Mouse (Mus musculus) heart, postnatal 10 days (tissue): Measurements from ENCODE around the gene Ntn4. TPM values are rescaled to one million over a fixed set of nuclear protein-coding genes. Genes with fewer than 3 reads are reported as not detected.
A peak's percentile ranks its signal among the peaks of the same experiment; 100 is the strongest.
"Not testable (repeated sequence)": the region's sequence is repeated elsewhere in the genome, so short reads cannot be mapped to it uniquely, and the experiment has no call there.

Experiments
- DNase-seq, 2 experiments: peaks; one replicate each; pipeline ENCODE4 v3.0.0; 2021
- intact Hi-C: fragments of 180-260 bp; cut with DNase I; formaldehyde crosslinking; loops from one replicate; pipeline ENCODE4 v1.15.1; 2025
- total RNA-seq, 2 experiments: library from RNA; stranded (reverse); gene quantifications; 2 replicates each; pipeline ENCODE4 v1.2.3; 2021

Gene Ntn4
- total RNA-seq, 2 experiments from 2014 or later, result 24.6 to 36.4 TPM

DNA sequence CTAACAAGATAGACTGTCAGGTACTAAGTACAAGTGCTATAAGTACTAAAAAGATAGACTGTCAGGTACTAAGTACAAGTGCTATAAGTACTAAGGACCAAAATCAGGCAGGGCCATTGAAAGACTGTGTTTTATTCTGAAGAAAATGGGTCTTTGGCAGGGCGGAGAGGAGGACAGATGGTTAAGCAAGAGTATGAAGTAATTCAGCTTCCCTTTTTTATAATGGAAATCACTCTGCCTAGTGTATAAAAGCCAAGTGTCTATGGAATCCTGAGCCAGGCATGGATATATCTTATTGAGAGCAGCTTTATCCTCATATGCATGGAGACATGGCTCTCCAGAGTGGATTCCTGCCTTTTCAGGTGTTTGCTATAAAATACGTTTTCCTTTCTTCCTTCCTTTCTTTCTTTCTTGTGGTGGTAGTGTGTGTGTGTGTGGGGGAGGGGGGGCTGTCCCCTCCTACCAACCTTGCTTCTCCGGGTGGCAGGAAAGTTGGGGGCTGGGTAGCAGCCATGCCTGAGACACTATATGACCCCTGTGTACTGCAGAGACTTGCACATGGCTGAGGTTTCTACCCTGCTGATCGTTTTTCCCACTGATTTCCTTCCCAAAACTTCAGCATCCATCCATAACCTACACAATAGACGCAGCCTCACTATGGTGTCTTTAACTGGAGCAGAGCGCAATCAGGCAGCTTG, 40.3 kb downstream of the Ntn4 start:
- DNase-seq, result no peak
- intact Hi-C loops, result no loop called here

GRCm38 (mm10) chr10:93682185-93682747, 41.8 kb downstream of the Ntn4 start:
- DNase-seq, result no peak
- intact Hi-C loops, result no loop called here

- no peak for DNase-seq
- intact Hi-C loops, result no loop called here
Observed at GRCm38 (mm10) chr10:93683185-93683584, 42.7 kb downstream of the Ntn4 start.

DNA sequence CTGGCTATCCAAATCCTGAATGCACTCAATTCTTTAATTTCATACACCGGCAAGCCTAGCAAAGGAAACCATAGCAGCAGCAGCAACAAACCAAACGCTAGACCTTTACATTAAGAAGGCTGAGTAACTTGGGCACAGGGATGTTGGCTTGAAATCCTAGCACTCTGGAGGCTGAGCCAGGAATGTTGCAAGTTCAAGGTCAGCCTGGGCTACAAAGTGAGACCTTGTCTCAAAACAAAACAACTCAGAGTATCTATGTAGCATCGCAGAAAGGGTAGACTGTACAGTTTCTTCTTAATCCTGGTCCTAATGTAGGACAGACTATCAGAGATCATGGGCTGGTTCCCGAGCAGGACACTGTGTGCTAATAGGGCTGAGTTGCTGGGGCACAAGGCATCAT, 43.4 kb downstream of the Ntn4 start:
- intact Hi-C loops, result no loop called here
- DNase-seq, result no peak

DNA sequence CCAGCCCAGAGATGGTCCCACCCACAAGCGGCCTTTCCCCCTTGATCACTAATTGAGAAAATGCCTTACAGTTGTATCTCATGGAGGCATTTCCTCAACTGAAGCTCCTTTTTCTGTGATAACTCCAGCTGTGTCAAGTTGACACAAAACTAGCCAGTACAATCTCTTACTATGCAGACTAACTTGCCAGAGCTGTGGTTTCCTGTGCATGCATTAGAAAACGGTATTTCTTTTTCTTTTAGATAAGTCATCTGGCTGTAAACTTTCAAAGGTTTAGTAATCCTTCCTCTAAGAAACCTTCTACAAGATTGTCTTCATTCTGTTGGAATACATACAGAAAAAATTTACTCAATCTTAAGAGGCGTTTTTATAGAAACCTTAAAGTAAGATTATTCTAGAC, 44.9 kb downstream of the Ntn4 start:
- DNase-seq, intact Hi-C loops: not testable (repeated sequence)

GRCm38 (mm10) chr10:93686579-93686978, 46.1 kb downstream of the Ntn4 start:
- intact Hi-C loops, result no loop called here
- DNase-seq, result no peak

GRCm38 (mm10) chr10:93687781-93688180, 47.3 kb downstream of the Ntn4 start:
- intact Hi-C loops, result no loop called here
- DNase-seq, result no peak

GRCm38 (mm10) chr10:93688306-93689171, 48.1 kb downstream of the Ntn4 start:
- intact Hi-C loops, result no loop called here
- peak; percentile 43 to 52 for DNase-seq

- no peak for DNase-seq
- intact Hi-C loops, result no loop called here
Observed at GRCm38 (mm10) chr10:93691344-93691743, 50.9 kb downstream of the Ntn4 start.

DNA sequence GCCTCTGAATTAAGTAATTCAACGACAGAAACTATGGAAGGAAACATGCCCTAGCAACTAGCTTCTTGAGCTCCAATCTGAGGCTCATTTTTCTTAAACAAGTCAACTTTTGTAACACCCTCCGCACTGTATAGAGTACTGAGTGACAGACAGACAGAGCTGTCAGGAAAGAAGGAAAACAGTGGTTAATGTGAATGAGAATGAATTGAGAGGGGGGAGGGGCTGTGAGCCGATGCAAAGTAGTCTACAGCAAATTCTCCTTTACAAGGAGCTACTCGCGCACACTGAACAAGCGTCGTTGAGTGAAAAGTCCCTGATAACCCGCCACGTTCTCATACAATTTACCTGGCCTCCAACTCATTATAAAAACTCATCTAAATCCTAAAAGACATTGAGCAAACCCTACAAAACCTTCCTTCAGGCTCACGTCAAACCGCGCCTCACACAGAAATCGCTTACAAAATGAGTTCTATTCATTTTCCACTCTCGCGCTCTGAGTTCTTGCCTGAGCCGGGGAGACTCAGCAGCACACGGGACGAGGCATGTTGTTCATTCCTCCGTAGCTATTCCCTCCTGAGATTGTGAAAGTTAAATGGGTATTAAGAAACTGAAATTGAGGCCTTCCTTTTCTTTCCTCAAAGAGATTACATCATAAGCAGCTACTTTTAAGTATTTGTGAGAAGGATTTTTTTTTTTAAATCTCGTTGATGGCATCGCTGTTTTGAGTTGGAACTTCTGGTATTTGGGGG, 54.7 kb downstream of the Ntn4 start:
- DNase-seq, result no peak
- intact Hi-C loops, result no loop called here

DNA sequence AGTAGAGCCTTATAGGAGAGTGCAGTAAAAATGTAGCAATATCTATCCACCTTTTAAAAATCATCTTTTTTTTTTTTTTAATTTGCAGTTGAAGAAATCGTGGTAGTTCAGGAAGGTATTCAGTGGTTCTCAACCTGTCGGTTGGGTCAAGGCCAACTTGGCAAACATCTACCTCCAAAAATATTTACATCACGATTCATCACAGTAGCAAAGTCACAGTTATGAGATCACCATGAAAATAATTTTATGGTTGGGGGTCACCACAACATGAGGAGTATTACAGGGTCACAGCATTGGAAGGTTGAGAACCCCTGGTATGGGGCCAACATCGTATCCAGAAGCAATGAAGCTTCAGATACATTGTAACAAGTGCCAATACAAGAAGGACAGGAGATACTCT, 55.5 kb downstream of the Ntn4 start:
- intact Hi-C loops, result no loop called here
- DNase-seq, result no peak

DNA sequence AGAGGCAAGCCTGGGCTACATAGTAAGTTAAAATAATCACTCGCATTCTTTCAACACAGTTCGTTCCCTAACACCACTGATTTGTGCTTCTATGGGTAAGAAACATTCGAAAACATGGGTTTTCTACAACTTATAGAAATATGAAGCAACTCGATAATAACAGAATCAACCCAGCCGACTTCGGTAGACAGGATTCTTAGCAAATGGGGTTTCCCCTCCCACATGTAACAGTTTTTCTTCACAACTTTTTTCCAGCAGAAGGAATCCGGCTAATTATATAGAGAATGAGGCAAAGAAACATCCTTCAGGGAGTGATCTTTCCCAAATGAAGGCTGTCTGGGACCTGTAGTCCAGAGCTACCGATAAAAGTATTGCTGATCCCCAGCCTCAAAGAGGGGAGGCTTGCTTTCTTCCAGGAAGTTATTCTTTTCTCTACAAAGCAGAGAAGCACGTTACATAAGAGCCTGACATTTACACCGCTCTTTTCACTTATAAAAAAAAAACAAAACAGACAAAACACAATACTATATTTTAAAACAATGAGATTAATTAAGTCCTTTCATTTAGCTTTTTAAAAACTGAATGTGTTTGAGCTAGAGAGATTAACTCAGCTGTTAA, 57.5 kb downstream of the Ntn4 start:
- intact Hi-C loops, result no loop called here
- DNase-seq, result no peak

DNA sequence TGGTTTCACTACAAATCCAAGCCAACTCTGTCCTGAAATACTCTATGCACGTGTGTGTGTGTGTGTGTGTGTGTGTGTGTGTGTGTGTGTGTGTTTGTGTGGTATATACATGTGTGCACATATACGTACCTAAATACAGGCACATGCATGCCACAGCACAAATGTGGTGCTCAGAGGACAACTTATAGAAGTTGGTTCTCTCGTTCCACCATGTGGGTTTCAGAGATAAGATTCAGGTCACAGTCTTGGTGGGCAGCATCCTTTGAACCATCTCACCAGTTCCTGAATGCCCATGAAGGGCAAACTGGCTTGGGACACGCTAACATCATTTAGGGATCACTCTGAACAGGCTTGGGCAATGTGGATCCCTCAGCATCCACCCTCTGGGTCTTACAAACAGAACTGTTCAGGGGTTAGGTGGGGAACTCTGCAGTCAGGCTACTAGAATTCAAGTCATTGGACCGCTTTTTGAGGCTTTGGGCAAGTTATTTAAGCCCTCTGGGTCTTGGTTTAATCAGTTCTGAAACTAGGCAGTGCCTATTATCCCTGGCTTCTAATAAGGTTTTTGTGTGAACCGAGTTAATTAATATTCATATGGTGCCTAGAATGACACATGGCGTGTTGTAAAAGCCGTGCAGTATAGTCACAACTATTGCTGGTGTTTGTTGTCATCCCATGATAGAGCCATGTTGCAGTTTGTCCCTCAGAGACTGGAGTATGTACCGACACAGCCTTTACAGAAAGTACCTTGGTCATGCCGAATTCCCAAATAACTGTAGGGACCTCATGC, 59.4 kb downstream of the Ntn4 start:
- intact Hi-C loops, result no loop called here
- no peak for DNase-seq

DNA sequence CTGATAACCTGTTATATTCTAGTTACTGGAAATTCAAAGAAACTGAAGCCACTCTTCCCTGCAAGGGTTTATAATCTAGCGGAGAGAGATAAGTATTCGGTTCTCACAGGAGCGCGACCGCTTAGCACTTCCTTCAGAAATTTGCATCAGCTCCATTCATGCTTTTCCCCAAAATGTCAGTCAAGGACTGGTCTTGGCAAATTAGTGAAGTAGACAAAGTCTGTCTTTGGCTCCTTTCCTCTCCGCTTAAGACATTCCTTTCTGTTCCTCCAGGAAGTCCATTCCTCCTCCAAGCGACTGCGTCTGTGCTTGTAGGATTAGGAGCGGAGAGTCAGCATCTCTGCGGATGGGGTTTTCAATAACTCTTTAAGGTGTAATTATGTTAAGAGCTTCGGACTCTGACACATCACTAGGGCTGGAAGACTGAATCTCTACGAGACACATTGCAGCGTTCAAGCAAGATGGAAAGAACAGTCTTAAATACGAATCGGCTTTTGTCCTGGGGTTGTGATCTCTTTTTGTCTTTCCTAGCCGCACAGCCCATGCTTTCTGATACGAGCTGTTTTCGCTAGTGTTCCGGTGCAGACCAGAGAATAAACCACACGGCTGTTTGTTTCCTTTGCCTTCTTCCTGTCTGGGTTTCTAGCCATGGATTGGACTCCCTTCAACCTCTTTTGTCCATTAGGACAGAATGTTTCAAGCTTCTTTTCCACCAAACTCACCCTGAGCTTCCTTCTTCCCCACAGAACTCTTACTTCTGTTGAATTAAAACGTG, 60.3 kb downstream of the Ntn4 start:
- intact Hi-C loops, result no loop called here
- no peak for DNase-seq

GRCm38 (mm10) chr10:93703946-93704345, 63.5 kb downstream of the Ntn4 start:
- intact Hi-C loops, result no loop called here
- DNase-seq, result no peak

GRCm38 (mm10) chr10:93707149-93708075, 66.9 kb downstream of the Ntn4 start:
- peak; percentile 68 to 71 for DNase-seq
- intact Hi-C loops, result loop anchor here (5.0 kb wide), 1 partner anchor 35 kb away; no protein-coding TSS in a partner anchor

GRCm38 (mm10) chr10:93708076-93708473, 67.6 kb downstream of the Ntn4 start:
- intact Hi-C loops, result loop anchor here (5.0 kb wide), 1 partner anchor 36 kb away; no protein-coding TSS in a partner anchor
- DNase-seq, result no peak

- DNase-seq, result no peak
Observed at GRCm38 (mm10) chr10:93708515-93708914, 68.0 kb downstream of the Ntn4 start.

More at GRCm38 (mm10) chr10:93708515-93708914, 68.0 kb downstream of the Ntn4 start:
- intact Hi-C loops, result loop anchor here (5.0 kb wide), 1 partner anchor 36 kb away; no protein-coding TSS in a partner anchor
